Mouse (Mus musculus): ENCODE results near the gene Cnot2.

- TF ChIP-seq CTCF (conservative IDR thresholded peaks at IDR 0.05; ENCODE audit: low read length): no peak
- no peak for TF ChIP-seq POU5F1 (IDR thresholded peaks at IDR 0.05; ENCODE audit: borderline replicate concordance, low read length)
- no peak for TF ChIP-seq NANOG (IDR thresholded peaks at IDR 0.05; ENCODE audit: borderline replicate concordance, low read length)
Observed at GRCm38 (mm10) chr10:116473759-116474549, 107.4 kb downstream of the Cnot2 start, which contains the start of gene Kcnmb4.

All from E14TG2a.4 (cell line).